Mouse (Mus musculus) liver, adult 2 months (tissue): ENCODE results near the gene Myadm.

ENCODE experiments used
- CTCF ChIP-seq: fragments of 200-500 bp; IDR thresholded peaks from 2 replicates; pipeline ENCODE4 v1.5.1; 2011; ENCODE audit warnings: low read depth, low read length, control low read depth
- POLR2A ChIP-seq: fragments of 200-500 bp; IDR thresholded peaks from 2 replicates; pipeline ENCODE4 v1.6.1; 2011; ENCODE audit warnings: low read length, control low read depth; ENCODE audit not compliant: insufficient read depth; ENCODE audit errors: extremely low read depth

DNA sequence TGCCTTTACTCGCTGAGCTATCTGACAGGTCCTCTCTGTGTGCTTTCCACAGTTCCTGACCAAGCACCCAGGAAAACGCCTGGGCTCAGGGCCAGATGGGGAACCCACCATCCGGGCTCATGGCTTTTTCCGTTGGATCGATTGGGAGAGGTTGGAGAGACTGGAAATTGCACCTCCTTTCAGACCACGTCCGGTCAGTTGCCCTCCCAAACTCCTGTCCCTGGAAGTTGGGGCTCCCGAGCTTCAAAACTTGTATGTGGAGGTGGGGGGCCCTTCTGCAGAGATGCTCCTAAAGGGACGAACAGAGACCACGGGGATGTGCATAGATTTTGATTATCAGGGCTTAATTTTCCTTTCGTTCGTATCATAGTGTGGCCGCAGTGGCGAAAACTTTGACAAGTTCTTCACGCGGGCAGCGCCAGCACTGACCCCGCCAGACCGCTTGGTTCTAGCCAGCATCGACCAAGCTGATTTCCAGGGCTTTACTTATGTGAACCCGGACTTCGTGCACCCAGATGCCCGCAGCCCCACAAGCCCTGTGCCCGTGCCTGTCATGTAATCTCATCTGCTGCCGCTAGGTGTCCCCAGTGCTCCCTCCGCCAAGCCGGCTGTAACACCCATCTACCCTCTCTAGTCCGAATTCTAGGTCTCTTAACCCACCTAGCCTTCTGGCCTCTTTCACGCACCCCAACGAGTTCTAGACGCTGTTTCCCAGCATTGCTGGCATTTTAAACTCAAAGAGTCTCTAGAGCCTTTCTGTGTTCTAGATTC is 41.1 kb downstream of the Myadm start:
- TF ChIP-seq POLR2A (no peak), CTCF (peak; percentile 98)
